Comparison of ENCODE assay signal across 7 mouse cellular contexts in genomic region chr1:111754263-111754857, GRCm38 (mm10).
A peak's percentile ranks its signal among the peaks of the same experiment; 100 is the strongest.
DNase-seq lines count a peak whose midpoint lies in the region; ATAC-seq lines count a peak whose summit lies in the region.

No protein-coding gene starts in this region.

- H3K9me3 ChIP-seq in forebrain, embryonic 13.5 days (replicated peaks): no peaks in the 10 kb centered on the region
- H3K9me3 ChIP-seq in limb, embryonic 11.5 days (ENCODE audit: control insufficient read depth, low read length): no peaks in the 10 kb centered on the region

- H3K36me3 ChIP-seq in forebrain, embryonic 13.5 days (ENCODE audit: poor library complexity, severe bottlenecking): no peaks in the 10 kb centered on the region
- H3K36me3 ChIP-seq in limb, embryonic 11.5 days (ENCODE audit: control insufficient read depth, insufficient read depth, low read length): no peaks in the 10 kb centered on the region

- ATAC-seq in forebrain, embryonic 13.5 days: peak; percentile 58; the same call in 1 of the 2 replicates
- ATAC-seq in limb, embryonic 11.5 days (ENCODE audit: insufficient number of reproducible peaks, low FRiP score, low TSS enrichment, low read depth): no peak; the same call in 1 of the 2 replicates

- intact Hi-C loops in left cerebral cortex, postnatal 4 days (cut with DNase I): no loop called here
- intact Hi-C loops in left cerebral cortex, postnatal 36 days (cut with DNase I): no loop called here

- WGBS in forebrain, embryonic 13.5 days: 15% methylated on average over 16 of the region's 20 CpGs
- 8% methylated on average over 15 of the region's 20 CpGs for WGBS in limb, embryonic 11.5 days

- peak overlapping the region; percentile 46 for H3K9ac ChIP-seq in forebrain, embryonic 13.5 days
- H3K9ac ChIP-seq in limb, embryonic 11.5 days (ENCODE audit: low read length): no peak overlapping the region

- DNase-seq in left cerebral cortex, postnatal 4 days: peak; percentile 3
- DNase-seq in left cerebral cortex, postnatal 36 days (ENCODE audit: low spot score in 2 of 2): no peak
- DNase-seq in limb, embryonic 11.5 days (ENCODE audit: low spot score): no peak
- peak; percentile 11 for DNase-seq in retina, postnatal 1 day
- DNase-seq in cerebellum, adult 9-11 months: no peak
- DNase-seq in adrenal gland, adult 18-20 months (ENCODE audit: low spot score in 2 of 2): no peak

- 0 out of 2 replicates have a peak, but pooled peaks cover 4% of the 10 kb centered on the region for H3K4me1 ChIP-seq in forebrain, embryonic 13.5 days
- H3K4me1 ChIP-seq in limb, embryonic 11.5 days (ENCODE audit: control insufficient read depth, insufficient read depth, low read length): no peaks in the 10 kb centered on the region

- peak overlapping the region; percentile 55 for H3K4me2 ChIP-seq in forebrain, embryonic 13.5 days
- peak overlapping the region; percentile 41 for H3K4me2 ChIP-seq in limb, embryonic 11.5 days (ENCODE audit: low read depth, severe bottlenecking)

- H3K27me3 ChIP-seq in forebrain, embryonic 13.5 days: no peaks in the 10 kb centered on the region
- no peaks in the 10 kb centered on the region for H3K27me3 ChIP-seq in limb, embryonic 11.5 days (ENCODE audit: control insufficient read depth, insufficient read depth, low read length)

- peak overlapping the region; percentile 24 for H3K4me3 ChIP-seq in forebrain, embryonic 13.5 days
- no peak overlapping the region for H3K4me3 ChIP-seq in limb, embryonic 11.5 days (ENCODE audit: low read depth, low read length)

- no peak overlapping the region for H3K27ac ChIP-seq in forebrain, embryonic 13.5 days
- no peak overlapping the region for H3K27ac ChIP-seq in limb, embryonic 11.5 days (replicated peaks; ENCODE audit: low read depth, low read length)

Comparison
In these comparisons a context has a peak if more than half of its experiments do, and no peak if none do; other contexts are left out.
1. DNase-seq: peak in left cerebral cortex, postnatal 4 days (single experiment) and retina, postnatal 1 day (single experiment); none in left cerebral cortex, postnatal 36 days (0 of 2), limb, embryonic 11.5 days (single experiment), cerebellum, adult 9-11 months (single experiment) and adrenal gland, adult 18-20 months (0 of 2).